Comparison of ENCODE assay signal across 28 mouse cellular contexts in the genomic region with DNA sequence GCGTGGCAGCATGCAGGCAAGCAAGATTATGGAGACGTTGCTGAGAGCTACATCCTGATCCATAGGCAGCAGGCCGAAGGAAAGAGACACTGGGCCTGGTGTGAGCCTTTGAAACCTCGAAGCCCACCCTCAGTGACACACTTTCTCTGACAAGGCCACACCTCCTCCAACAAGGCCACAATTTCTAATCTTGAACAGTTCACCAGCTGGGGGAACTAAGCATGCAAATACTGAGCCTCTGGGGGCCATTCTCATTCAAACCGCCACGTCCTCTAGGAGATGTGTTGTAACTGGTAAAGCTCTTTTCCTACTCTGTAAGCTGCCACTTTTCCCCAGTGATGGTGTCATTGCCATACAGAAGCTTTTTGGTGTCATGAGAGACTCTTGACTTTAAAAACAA. TPM values are rescaled to one million over a fixed set of nuclear protein-coding genes. Genes with fewer than 3 reads are reported as not detected.
DNase-seq lines count a peak whose midpoint lies in the region; ATAC-seq lines count a peak whose summit lies in the region.
"Had no signal": no experiment of that assay in that cellular context is flagged by ENCODE, and none has a peak within 500 bp of the region (broad histone marks: within the 10 kb centered on the region; RNA-seq: fewer than 3 reads in every experiment).

No protein-coding gene starts in this region.

- H3K4me1 ChIP-seq in midbrain, embryonic 11.5 days (ENCODE audit: control insufficient read depth, insufficient read depth, low read length), result no peaks in the 10 kb centered on the region
- no peaks in the 10 kb centered on the region for H3K4me1 ChIP-seq in midbrain, embryonic 16.5 days (ENCODE audit: control insufficient read depth, insufficient read depth, low read length)
- peaks cover 17% of the 10 kb centered on the region for H3K4me1 ChIP-seq in limb, embryonic 13.5 days
- H3K4me1 ChIP-seq in forebrain, embryonic 16.5 days (replicated peaks; ENCODE audit: control insufficient read depth, insufficient read depth, low read length), result no peaks in the 10 kb centered on the region
- H3K4me1 ChIP-seq: heart, embryonic 12.5 days had no signal

- H3K27ac ChIP-seq in midbrain, embryonic 11.5 days (ENCODE audit: low read depth, low read length), result no peak overlapping the region
- no peak overlapping the region for H3K27ac ChIP-seq in midbrain, embryonic 16.5 days (ENCODE audit: low read length)
- peak overlapping the region; percentile 67; the same call in 1 of the 2 replicates for H3K27ac ChIP-seq in limb, embryonic 13.5 days
- no peak overlapping the region for H3K27ac ChIP-seq in forebrain, embryonic 16.5 days (ENCODE audit: low read length)
- H3K27ac ChIP-seq: embryonic facial prominence, embryonic 15.5 days; hindbrain, embryonic 14.5 days; left cerebral cortex, adult 2 months; liver, embryonic 14.5 days; macrophage; neural tube, embryonic 15.5 days had no signal

- H3K9me3 ChIP-seq in midbrain, embryonic 11.5 days (ENCODE audit: control insufficient read depth, low read length), result no peaks in the 10 kb centered on the region
- no peaks in the 10 kb centered on the region for H3K9me3 ChIP-seq in midbrain, embryonic 16.5 days (replicated peaks; ENCODE audit: control insufficient read depth, low read length, poor library complexity, severe bottlenecking)
- H3K9me3 ChIP-seq in limb, embryonic 13.5 days, result no peaks in the 10 kb centered on the region
- H3K9me3 ChIP-seq in forebrain, embryonic 16.5 days (ENCODE audit: control insufficient read depth, low read length), result no peaks in the 10 kb centered on the region
- H3K9me3 ChIP-seq: embryonic facial prominence, embryonic 15.5 days; forebrain, embryonic 12.5 days; heart, embryonic 12.5 days; neural tube, embryonic 15.5 days had no signal

- no peaks in the 10 kb centered on the region for H3K36me3 ChIP-seq in midbrain, embryonic 11.5 days (ENCODE audit: control insufficient read depth, insufficient read depth, low read length)
- no peaks in the 10 kb centered on the region for H3K36me3 ChIP-seq in midbrain, embryonic 16.5 days (ENCODE audit: control insufficient read depth, insufficient read depth, low read length)
- H3K36me3 ChIP-seq in limb, embryonic 13.5 days, result no peaks in the 10 kb centered on the region
- H3K36me3 ChIP-seq in forebrain, embryonic 16.5 days (ENCODE audit: control insufficient read depth, insufficient read depth), result no peaks in the 10 kb centered on the region
- H3K36me3 ChIP-seq: embryonic facial prominence, embryonic 15.5 days; forebrain, embryonic 12.5 days; heart, embryonic 12.5 days; neural tube, embryonic 15.5 days had no signal

- no peaks in the 10 kb centered on the region for H3K27me3 ChIP-seq in midbrain, embryonic 11.5 days (ENCODE audit: control insufficient read depth, insufficient read depth, low read length)
- no peaks in the 10 kb centered on the region for H3K27me3 ChIP-seq in midbrain, embryonic 16.5 days (ENCODE audit: control insufficient read depth, insufficient read depth, low read depth, low read length)
- no peaks in the 10 kb centered on the region for H3K27me3 ChIP-seq in limb, embryonic 13.5 days
- no peaks in the 10 kb centered on the region for H3K27me3 ChIP-seq in forebrain, embryonic 16.5 days (replicated peaks; ENCODE audit: control insufficient read depth, insufficient read depth, low read length)
- H3K27me3 ChIP-seq: embryonic facial prominence, embryonic 15.5 days; forebrain, embryonic 12.5 days; heart, embryonic 12.5 days; neural tube, embryonic 15.5 days had no signal

- no peak for ATAC-seq in midbrain, embryonic 11.5 days (ENCODE audit: low FRiP score)
- ATAC-seq in midbrain, embryonic 16.5 days, result no peak
- no peak for ATAC-seq in limb, embryonic 13.5 days (ENCODE audit: low FRiP score, low read depth)
- no peak for ATAC-seq in forebrain, embryonic 16.5 days
- ATAC-seq: activated CD4-positive, CD25-positive, alpha-beta regulatory T cell, adult 4 months had no signal

- WGBS in midbrain, embryonic 11.5 days, result 71% methylated on average over 6 of the region's 6 CpGs
- WGBS in midbrain, embryonic 16.5 days, result 61% methylated on average over 6 of the region's 6 CpGs
- WGBS in limb, embryonic 13.5 days, result 65% methylated on average over 6 of the region's 6 CpGs
- WGBS in forebrain, embryonic 16.5 days, result 64% methylated on average over 6 of the region's 6 CpGs

- H3K4me2 ChIP-seq in midbrain, embryonic 11.5 days, result no peak overlapping the region
- no peak overlapping the region for H3K4me2 ChIP-seq in midbrain, embryonic 16.5 days (ENCODE audit: low read length)
- H3K4me2 ChIP-seq in limb, embryonic 13.5 days (replicated peaks), result no peak overlapping the region; the same call in 1 of the 2 replicates
- no peak overlapping the region for H3K4me2 ChIP-seq in forebrain, embryonic 16.5 days (ENCODE audit: low read length)
- H3K4me2 ChIP-seq: embryonic facial prominence, embryonic 15.5 days; forebrain, embryonic 12.5 days; heart, embryonic 12.5 days; hindbrain, embryonic 14.5 days; neural tube, embryonic 15.5 days had no signal

- no peak overlapping the region for H3K9ac ChIP-seq in midbrain, embryonic 11.5 days (ENCODE audit: low read length)
- H3K9ac ChIP-seq in midbrain, embryonic 16.5 days (ENCODE audit: low read depth, low read length), result no peak overlapping the region
- H3K9ac ChIP-seq in limb, embryonic 13.5 days, result no peak overlapping the region
- H3K9ac ChIP-seq in forebrain, embryonic 16.5 days (replicated peaks; ENCODE audit: low read depth, low read length), result no peak overlapping the region
- H3K9ac ChIP-seq: embryonic facial prominence, embryonic 15.5 days; forebrain, embryonic 12.5 days; heart, embryonic 12.5 days; hindbrain, embryonic 14.5 days; liver, embryonic 14.5 days; neural tube, embryonic 15.5 days had no signal

- no peak overlapping the region for H3K4me3 ChIP-seq in midbrain, embryonic 11.5 days (ENCODE audit: low read depth, low read length)
- no peak overlapping the region for H3K4me3 ChIP-seq in midbrain, embryonic 16.5 days (ENCODE audit: low read depth, low read length)
- no peak overlapping the region for H3K4me3 ChIP-seq in limb, embryonic 13.5 days
- no peak overlapping the region for H3K4me3 ChIP-seq in forebrain, embryonic 16.5 days (replicated peaks; ENCODE audit: low read length)
- H3K4me3 ChIP-seq: embryonic facial prominence, embryonic 15.5 days; forebrain, embryonic 12.5 days; heart, embryonic 12.5 days; left cerebral cortex, adult 2 months; neural tube, embryonic 15.5 days had no signal

- peak; percentile 26 for DNase-seq in midbrain, embryonic 11.5 days (ENCODE audit: low spot score, missing footprints)
- DNase-seq in ES-CJ7 (ENCODE audit: low read depth, low spot score), result peak; percentile 50
- DNase-seq in thymus, adult 18-20 months, result no peak
- DNase-seq: adrenal gland, adult 2 months; adrenal gland, postnatal 36 days; cerebellum, adult 8-10 months; cerebellum, postnatal 36 days; embryo, embryonic 11 days; gastrocnemius, postnatal 14 days; kidney, adult 11 months; kidney, postnatal 14 days; liver; lung, adult 2 months; lung, postnatal 10 days; midbrain, embryonic 14.5 days; right cerebral cortex, adult 18-20 months had no signal

RNA-seq across cellular contexts. Expression of a gene that starts 6.6 kb away (rescaled TPM):
- polyA plus RNA-seq in midbrain, embryonic 11.5 days (2014; fragmentation: Nextera tagmentation; extraction: Ambion mirVana), result 1,104 and 1,128 TPM in 2 replicates
- 494 and 519 TPM in 2 replicates for polyA plus RNA-seq in midbrain, embryonic 16.5 days (2015; fragmentation: Nextera tagmentation; extraction: Ambion mirVana)
- polyA plus RNA-seq in limb, embryonic 13.5 days (2015; fragmentation: Nextera tagmentation; extraction: Ambion mirVana), result 1,282 and 1,324 TPM in 2 replicates
- 654 and 744 TPM in 2 replicates for polyA plus RNA-seq in forebrain, embryonic 16.5 days (2015; fragmentation: Nextera tagmentation; extraction: Ambion mirVana)

Comparison
In these comparisons a context has a peak if more than half of its experiments do, and no peak if none do; other contexts are left out.
1. DNase-seq: peak in midbrain, embryonic 11.5 days (single experiment) and ES-CJ7 (single experiment); none in thymus, adult 18-20 months (0 of 2).